Mouse (Mus musculus) lung, postnatal 10 days (tissue): Measurements from ENCODE around the gene Olfr67.
"Not testable (repeated sequence)": the region's sequence is repeated elsewhere in the genome, so short reads cannot be mapped to it uniquely, and the experiment has no call there.

Experiments used
- DNase-seq: peaks from one replicate; pipeline ENCODE4 v3.0.0; 2021

Olfr67 gene

GRCm38 (mm10) chr7:103767687-103768086 is 23.9 kb downstream of the Olfr67 start:
- DNase-seq = not testable (repeated sequence)

- DNase-seq = not testable (repeated sequence)
These were observed 29.4 kb downstream of the Olfr67 start for GRCm38 (mm10) chr7:103762212-103762611.

- no peak for DNase-seq
These were observed 34.4 kb downstream of the Olfr67 start, which contains the start of gene Olfr630 for GRCm38 (mm10) chr7:103757233-103757632. Gene Olfr630 (minus strand): TSS chr7:103757333.

- no peak for DNase-seq
These were observed 46.8 kb downstream of the Olfr67 start, which contains the start of gene Olfr629 for GRCm38 (mm10) chr7:103744843-103745242. Gene Olfr629 (minus strand): TSS chr7:103744943.
